Mouse (Mus musculus): ENCODE data around the gene Olfr890.
"Not testable (repeated sequence)": the region's sequence is repeated elsewhere in the genome, so short reads cannot be mapped to it uniquely, and the experiment has no call there.

Olfr890 gene

GRCm38 (mm10) chr9:38142217-38142616 is at the start of gene Olfr890:
Gene Olfr890, plus strand, starts transcription at chr9:38142517.
- CTCF ChIA-PET, result no interaction called here
- POLR2A ChIA-PET, result no interaction called here

- POLR2A ChIA-PET, result no interaction called here
These were observed 34.5 kb upstream of the Olfr890 start, which contains the start of gene Olfr888 for GRCm38 (mm10) chr9:38107828-38108227. Gene Olfr888, plus strand, starts transcription at chr9:38108128.

GRCm38 (mm10) chr9:38114898-38115297 is 27.4 kb upstream of the Olfr890 start, which contains the start of gene Olfr889:
Gene Olfr889, plus strand, starts transcription at chr9:38115198.
- CTCF ChIA-PET, result no interaction called here
- POLR2A ChIA-PET, result no interaction called here

More at GRCm38 (mm10) chr9:38107828-38108227, 34.5 kb upstream of the Olfr890 start, which contains the start of gene Olfr888:
- CTCF ChIA-PET, result no interaction called here

GRCm38 (mm10) chr9:38168341-38168740 is 26.0 kb downstream of the Olfr890 start:
- CTCF ChIA-PET, POLR2A ChIA-PET: not testable (repeated sequence)

GRCm38 (mm10) chr9:38180721-38181120 is 38.4 kb downstream of the Olfr890 start, which contains the start of gene Olfr891:
Gene Olfr891, minus strand, starts transcription at chr9:38180821.
- ChIA-PET CTCF (no interaction called here), POLR2A (no interaction called here)

Data from embryonic stem cell, embryonic (primary cell).